Mouse (Mus musculus): ENCODE measurements around the gene Tubd1.
A peak's percentile ranks its signal among the peaks of the same experiment; 100 is the strongest.

The Tubd1 gene

GRCm38 (mm10) chr11:86583990-86584897 lies 39.5 kb downstream of the Tubd1 start:
- DNase-seq (ENCODE audit: low spot score in 2 of 2) = no peak

GRCm38 (mm10) chr11:86584898-86585597 lies 40.3 kb downstream of the Tubd1 start:
- no peak for DNase-seq (ENCODE audit: low spot score in 2 of 2)

- no peak for DNase-seq (ENCODE audit: low spot score in 2 of 2)
Measured at GRCm38 (mm10) chr11:86585598-86585984, 40.8 kb downstream of the Tubd1 start.

- DNase-seq (ENCODE audit: low spot score in 2 of 2) = peak in 1 of 2 experiments; percentile 36
Measured at GRCm38 (mm10) chr11:86586177-86586867, 41.5 kb downstream of the Tubd1 start.

GRCm38 (mm10) chr11:86586868-86587792 lies 42.3 kb downstream of the Tubd1 start:
- DNase-seq (ENCODE audit: low spot score in 2 of 2) = peak in 1 of 2 experiments; percentile 85

- no peak for DNase-seq (ENCODE audit: low spot score in 2 of 2)
Measured at GRCm38 (mm10) chr11:86587830-86588229, 43.0 kb downstream of the Tubd1 start.

DNA sequence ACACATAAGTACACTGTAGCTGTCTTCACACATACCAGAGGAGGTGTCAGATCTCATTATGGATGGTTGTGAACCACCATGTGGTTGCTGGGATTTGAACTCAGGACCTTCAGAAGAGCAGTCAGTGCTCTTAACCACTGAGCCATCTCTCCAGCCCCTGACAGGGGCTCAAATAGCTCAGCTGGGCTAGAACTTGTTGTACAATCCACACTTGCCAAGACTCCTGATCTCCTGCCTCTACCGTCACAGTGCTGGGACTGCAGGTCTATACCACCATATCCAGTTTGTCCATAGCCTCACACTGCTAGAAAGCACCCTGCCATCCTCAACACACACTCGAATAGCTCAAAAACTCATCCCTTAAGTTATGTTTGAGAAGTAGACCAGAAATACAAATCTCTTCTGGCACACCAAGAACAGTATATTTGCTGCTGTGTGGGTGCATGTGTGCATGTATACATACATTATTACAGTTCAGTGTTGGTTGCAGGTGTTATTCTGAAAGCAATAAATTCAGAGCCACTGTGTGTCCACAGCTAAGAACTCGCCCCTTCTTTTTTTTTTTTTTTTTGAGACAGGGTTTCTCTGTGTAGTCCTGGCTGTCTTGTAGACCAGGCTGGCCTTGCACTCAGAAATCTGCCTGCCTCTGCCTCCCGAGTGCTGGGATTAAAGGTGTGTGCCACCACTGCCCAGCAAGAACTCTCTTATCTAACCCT lies 44.0 kb downstream of the Tubd1 start:
- no peak for DNase-seq (ENCODE audit: low spot score in 2 of 2)

DNA sequence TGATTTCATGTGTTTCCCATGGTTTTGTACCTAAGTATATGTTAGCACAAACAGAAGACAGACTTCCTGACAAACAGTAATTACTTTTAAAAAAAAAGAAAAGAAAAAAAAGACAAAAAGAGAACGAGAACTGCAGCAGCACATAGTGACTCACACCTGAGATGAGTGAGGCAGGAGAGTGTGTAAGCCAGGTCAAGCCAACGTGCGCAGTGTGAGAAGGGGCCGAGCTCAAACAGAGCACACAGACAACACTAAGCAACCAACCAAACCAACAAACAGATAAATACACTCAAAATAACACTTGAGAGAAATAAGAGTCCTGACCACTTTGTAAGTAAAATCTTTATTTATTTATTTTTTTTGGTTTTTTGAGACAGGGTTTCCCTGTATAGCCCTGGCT lies 45.3 kb downstream of the Tubd1 start:
- DNase-seq (ENCODE audit: low spot score in 2 of 2) = no peak

DNA sequence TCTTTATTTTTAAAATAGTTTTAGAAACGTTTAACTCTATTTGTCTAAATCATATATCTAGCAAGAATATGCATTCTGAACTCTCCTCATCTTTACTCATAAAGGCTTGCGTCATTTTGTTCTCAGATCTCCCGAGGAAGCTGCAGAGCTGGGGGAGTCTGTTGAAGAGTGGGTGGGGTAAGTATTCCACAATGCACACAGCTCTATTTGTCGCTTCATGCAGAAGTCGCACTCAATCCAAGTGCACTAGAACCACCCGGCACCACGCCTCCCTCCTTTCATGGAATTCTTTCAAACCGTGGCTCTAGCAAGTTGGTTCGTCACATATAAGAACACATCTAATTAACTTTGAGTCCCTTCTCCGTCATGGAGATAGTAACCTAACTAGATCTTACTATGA lies 45.8 kb downstream of the Tubd1 start:
- DNase-seq (ENCODE audit: low spot score in 2 of 2) = no peak

- no peak for DNase-seq (ENCODE audit: low spot score in 2 of 2)
Measured at GRCm38 (mm10) chr11:86591301-86591845, 46.6 kb downstream of the Tubd1 start.

- DNase-seq (ENCODE audit: low spot score in 2 of 2) = no peak
Measured at GRCm38 (mm10) chr11:86591931-86592616, 47.3 kb downstream of the Tubd1 start.

GRCm38 (mm10) chr11:86592993-86593392 lies 48.2 kb downstream of the Tubd1 start:
- DNase-seq (ENCODE audit: low spot score in 2 of 2) = no peak

- DNase-seq (ENCODE audit: low spot score in 2 of 2) = no peak
Measured at GRCm38 (mm10) chr11:86593443-86593842, 48.7 kb downstream of the Tubd1 start.

GRCm38 (mm10) chr11:86594188-86594876 lies 49.5 kb downstream of the Tubd1 start:
- DNase-seq (ENCODE audit: low spot score in 2 of 2) = no peak

GRCm38 (mm10) chr11:86595366-86595765 lies 50.6 kb downstream of the Tubd1 start:
- no peak for DNase-seq (ENCODE audit: low spot score in 2 of 2)

GRCm38 (mm10) chr11:86596187-86596960 lies 51.6 kb downstream of the Tubd1 start:
- no peak for DNase-seq (ENCODE audit: low spot score in 2 of 2)

DNA sequence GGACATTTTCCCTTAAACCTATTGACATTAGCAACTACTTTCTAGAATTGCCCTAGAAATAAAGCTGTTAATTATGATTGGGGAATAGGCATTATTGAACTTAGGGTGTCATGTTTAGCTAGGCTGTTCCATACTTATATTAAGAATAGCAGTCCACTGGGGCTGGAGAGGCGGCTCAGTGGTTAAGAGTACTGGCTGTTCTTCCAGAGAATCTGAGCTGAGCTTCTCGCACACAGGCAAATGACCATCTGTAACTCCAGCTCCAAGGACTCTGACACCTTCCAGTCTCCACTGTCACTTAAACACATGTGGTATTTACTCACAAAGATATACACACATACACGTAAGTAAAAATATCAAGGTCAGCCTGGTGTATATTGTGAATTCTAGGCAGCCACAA lies 52.2 kb downstream of the Tubd1 start:
- no peak for DNase-seq (ENCODE audit: low spot score in 2 of 2)

- no peak for DNase-seq (ENCODE audit: low spot score in 2 of 2)
Measured at GRCm38 (mm10) chr11:86598154-86598553, 53.4 kb downstream of the Tubd1 start.

Data from urinary bladder, postnatal 36 days (tissue).